Mouse (Mus musculus): ENCODE measurements at regions not wholly inside any gene's neighbourhood (a gene's known extent, or its start where the extent isn't known, plus 50 kb on each side); places are given as distances from the start of the nearest gene placed in this dataset.

DNA sequence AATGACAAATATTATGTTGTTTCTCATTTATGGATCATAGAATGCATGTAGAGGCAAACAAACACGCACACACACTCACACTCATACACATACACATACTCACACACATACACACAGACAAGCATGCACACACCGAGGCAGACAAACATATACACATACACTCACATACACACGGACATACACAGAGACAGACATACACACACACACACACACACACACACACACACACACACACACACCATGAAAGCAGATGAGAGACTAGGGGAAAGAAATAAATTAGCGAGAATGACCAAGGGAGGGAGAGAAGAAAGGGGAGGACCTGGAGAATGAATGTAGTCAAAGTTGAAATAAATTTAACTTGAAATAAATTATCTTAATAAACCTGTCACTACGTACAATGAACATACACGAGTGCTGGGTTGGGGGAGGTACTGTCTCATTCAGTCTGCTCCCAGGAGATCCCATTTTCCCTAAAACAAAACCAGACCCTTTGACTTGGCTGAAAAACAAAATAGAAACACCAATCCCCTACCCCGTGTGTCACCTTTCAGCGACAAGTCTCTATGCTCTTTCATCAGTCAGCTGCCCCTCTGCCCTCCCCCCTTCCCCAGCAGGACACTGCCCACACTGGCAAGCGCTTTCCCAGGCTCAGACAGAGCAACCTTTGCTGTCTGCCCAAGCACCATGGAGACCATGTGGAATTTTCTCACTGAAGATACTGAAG lies 167.7 kb downstream of the Qdpr start:
- ATAC-seq (replicated peaks; ENCODE audit: insufficient number of reproducible peaks, low FRiP score, low TSS enrichment, poor library complexity, severe bottlenecking): no peak

DNA sequence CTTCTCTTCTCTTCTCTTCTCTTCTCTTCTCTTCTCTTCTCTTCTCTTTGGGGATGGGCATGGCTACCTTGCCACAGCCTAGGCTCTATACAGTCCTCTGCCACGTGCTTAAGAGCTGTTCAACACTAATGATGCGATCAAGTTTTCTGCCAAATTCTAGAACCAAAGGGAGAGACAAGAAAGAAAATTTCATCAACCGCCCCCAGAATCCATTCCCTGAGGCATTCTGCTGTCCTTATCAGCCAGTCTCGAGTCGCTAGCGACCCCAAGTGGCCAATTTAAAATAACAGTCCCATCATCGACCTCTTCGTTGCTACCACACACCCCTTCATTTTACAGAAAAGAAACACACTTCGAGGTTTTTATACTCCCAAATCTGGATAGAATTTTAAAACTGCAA lies 171.5 kb downstream of the Qdpr start:
- ATAC-seq (replicated peaks; ENCODE audit: insufficient number of reproducible peaks, low FRiP score, low TSS enrichment, poor library complexity, severe bottlenecking): no peak

DNA sequence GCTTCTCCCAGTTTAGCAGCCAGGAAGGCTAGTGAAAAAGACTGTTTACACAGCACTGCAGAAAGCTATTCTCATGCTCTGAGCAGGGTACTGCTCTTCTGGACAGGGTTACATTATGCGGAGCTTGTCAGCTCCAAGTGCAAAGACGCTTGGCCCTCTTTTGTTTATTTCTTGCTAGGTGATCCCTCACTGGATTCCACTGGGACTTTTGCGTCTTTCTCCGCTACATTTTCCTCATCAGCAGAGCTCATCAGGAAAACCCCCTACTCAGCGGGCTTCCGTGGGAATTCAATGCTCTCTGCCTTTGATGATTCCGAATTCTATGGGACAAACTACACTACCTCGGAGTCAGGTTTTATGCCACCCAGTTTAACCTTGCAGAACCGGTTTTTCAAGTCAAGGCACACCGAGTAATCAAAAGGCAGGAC lies 172.0 kb downstream of the Qdpr start:
- no peak for ATAC-seq (replicated peaks; ENCODE audit: insufficient number of reproducible peaks, low FRiP score, low TSS enrichment, poor library complexity, severe bottlenecking)

DNA sequence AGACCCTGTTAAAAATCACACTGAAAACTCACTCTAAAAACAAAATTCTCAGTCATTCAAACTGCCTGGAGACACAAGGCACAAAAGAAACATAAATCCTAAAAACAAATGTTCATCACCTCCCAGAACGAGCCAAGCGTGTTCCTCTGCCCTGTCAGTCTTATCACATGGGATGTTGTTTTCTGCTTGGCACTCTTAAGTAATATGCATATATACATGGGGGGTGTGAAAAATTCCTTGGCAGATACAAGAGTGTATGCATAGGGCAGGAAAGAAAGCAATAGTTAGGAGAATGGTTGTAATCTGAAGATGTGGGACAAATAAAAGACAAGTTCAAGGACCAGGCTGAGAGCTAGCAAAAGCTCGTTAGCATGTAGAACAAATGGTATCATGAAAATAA lies 179.4 kb downstream of the Qdpr start:
- no peak for ATAC-seq (replicated peaks; ENCODE audit: insufficient number of reproducible peaks, low FRiP score, low TSS enrichment, poor library complexity, severe bottlenecking)

DNA sequence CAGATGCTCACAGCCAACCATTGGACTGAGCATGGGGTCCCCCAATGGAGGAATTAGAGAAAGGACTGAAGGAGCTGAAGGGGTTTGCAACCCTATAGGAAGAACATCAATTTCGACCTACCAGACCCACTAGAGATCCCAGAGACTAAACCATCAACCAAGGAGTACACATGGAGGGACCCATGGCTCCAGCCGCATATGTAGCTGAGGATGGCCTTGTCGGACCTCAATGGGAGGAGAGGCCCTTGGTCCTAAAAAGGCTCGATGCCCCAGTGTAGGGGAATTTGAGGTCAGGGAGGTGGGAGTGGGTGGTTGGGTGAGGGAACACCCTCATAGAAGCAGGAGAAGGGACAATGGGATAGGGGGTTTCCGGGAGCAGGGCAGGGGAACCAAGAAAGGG lies 180.6 kb downstream of the Qdpr start:
- no peak for ATAC-seq (replicated peaks; ENCODE audit: insufficient number of reproducible peaks, low FRiP score, low TSS enrichment, poor library complexity, severe bottlenecking)

DNA sequence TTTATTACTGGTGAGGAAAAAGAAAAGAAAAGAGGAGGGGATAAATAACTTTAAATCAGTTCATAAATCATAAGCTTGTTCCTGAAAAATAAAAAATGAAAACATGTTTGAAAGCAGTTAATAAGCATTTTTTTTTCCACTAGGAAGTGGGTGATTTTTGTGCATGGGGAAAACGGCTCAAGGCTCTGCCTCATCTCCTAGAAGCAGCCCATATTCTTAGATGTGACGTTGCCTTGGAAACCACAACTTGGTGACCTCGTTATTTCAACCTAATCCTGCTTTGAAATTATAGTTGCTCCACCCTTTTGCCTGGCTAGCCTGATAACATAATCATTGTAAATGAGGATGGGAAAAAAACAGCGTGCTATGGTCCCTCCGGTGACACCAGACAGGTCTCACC lies 183.1 kb downstream of the Qdpr start:
- ATAC-seq (replicated peaks; ENCODE audit: insufficient number of reproducible peaks, low FRiP score, low TSS enrichment, poor library complexity, severe bottlenecking): no peak

DNA sequence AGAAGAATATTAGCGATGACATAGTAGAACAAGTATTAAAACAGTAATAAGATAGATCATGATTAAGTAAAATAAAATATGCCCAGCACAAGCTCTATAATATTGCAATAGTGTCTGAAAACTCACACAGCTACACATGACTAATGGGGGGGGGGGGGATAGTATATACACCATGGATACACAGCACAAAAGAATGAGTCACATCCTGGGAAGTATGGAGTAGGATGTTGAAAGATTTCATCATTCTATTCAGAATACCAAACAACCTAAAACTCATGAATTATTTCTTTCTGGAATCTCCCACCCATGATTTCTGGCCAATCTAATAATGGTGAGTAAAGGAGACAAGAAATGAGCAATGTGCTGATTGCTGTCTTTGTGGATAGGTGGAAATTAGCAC lies 191.6 kb downstream of the Qdpr start:
- no peak for ATAC-seq (replicated peaks; ENCODE audit: insufficient number of reproducible peaks, low FRiP score, low TSS enrichment, poor library complexity, severe bottlenecking)

DNA sequence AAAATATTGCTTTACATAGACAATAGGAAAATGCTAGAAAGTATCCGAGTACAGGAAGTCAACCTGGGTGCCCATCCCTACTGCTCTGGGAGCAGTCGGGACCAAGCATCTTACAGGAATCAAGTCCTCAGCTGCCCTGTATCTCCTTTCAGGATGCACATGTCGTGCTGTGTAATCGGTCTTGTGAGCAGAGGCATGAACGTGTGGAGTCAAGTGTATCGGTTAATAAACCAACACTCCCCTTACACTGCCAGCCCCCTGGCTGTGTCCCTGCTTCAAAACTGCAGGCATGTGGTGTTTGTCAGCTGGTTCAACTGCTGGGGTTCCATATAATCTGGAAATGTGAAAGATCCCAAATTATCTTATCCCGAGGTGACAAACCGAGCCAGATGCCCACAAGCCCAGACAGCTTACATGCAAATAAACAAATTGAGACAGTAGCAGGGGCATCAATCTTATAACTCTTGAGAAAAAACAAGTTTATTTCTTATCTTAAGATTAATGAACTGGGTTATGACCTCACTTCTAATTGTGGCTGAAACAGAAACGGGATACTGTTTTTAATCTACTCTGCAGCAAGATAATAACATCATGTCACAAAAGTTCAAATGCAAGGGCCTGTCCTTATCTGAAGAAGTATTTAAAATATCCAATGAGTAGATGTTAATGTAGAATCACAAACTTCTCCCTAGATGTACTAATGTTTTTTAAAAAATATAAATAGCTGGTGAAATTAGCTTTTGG lies 193.6 kb downstream of the Qdpr start:
- ATAC-seq (replicated peaks; ENCODE audit: insufficient number of reproducible peaks, low FRiP score, low TSS enrichment, poor library complexity, severe bottlenecking): no peak

DNA sequence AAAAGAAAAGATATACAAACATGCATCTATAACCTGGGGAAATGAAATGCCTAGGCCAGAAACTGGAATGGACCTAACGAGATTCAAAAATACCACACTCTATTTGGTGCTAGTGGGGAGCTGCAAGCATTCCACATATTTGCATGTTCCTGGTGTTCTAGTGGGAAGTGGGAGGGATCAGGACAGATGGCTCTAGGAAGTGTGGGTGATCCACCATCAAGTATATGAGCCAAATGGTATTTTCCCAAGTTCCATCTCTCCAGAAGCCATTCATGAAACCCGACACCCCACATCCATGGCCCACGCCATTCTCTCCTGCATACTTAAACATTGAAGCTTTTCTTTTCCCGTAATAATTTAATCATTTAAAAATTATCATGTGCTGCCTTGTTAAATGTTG lies 218.2 kb downstream of the Qdpr start:
- ATAC-seq (replicated peaks; ENCODE audit: insufficient number of reproducible peaks, low FRiP score, low TSS enrichment, poor library complexity, severe bottlenecking): no peak

DNA sequence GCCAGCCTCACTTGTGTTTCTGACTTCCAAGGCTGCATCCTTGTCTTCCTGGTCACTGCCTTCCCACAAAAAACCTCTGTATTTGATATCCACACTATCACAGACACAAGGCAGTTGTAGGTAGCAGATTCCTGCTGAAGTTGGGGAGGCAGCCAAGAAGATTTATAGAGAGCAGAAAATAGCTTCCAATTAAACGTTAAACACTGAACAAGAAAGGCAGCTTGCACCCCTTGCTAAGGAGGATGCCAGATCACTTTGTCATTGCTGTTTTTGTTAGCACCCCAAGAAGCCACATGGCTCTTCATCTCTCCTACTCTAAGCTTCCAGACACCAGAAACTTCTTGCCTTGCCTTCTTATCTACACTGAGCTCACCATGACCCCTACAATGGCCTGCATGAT lies 219.9 kb downstream of the Qdpr start:
- no peak for ATAC-seq (replicated peaks; ENCODE audit: insufficient number of reproducible peaks, low FRiP score, low TSS enrichment, poor library complexity, severe bottlenecking)

DNA sequence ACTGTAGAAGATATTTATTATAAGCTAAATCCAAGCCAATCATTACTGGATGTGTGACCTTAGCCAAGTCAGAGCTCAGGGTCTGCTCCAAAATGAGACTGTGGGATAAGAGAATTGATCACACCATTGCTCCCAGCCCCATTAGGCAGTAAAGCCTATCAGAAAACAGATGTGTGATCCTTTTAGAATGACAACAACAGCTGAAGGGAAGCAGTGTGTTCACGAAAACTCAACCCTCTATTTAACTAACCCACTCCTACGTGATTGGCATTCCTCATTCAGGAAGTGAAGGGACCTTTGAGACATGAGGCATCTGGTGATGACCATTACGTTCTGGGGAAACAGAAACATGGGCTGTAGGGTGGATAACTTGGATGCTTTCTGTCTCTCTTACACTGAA lies 220.6 kb downstream of the Qdpr start:
- no peak for ATAC-seq (replicated peaks; ENCODE audit: insufficient number of reproducible peaks, low FRiP score, low TSS enrichment, poor library complexity, severe bottlenecking)

DNA sequence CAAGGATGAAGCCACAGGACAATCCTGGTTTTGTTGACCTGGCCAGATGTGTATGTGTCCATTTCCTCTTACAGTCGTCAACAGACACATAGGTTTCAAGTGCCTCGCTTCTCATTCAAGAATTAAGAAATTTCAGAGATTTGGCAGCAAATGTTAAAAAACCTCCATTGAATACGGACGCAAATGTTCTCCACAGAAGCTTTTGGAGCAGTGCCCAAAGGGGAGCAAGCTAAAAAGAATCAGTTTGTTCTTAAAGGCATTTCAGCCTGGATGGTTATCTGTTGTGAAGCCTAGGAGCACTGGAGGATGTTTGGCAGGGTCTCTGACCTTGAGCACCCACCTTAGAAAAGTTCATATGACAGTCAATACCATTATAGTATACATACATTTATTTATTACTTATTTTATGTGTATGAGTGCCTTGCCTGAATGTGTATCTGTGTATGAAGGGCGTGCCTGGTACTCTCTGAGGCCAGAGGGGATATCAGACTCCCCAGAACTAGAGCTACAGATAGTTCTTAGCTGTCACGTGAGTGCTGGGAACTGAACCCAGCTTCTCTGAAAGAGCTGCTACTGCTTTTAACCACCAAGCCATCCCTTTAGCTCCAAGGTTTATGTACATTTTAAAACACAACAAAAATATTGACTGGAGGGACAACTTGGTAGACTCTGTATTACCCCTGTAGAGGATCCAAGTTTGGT lies 221.7 kb downstream of the Qdpr start:
- ATAC-seq (replicated peaks; ENCODE audit: insufficient number of reproducible peaks, low FRiP score, low TSS enrichment, poor library complexity, severe bottlenecking): no peak

DNA sequence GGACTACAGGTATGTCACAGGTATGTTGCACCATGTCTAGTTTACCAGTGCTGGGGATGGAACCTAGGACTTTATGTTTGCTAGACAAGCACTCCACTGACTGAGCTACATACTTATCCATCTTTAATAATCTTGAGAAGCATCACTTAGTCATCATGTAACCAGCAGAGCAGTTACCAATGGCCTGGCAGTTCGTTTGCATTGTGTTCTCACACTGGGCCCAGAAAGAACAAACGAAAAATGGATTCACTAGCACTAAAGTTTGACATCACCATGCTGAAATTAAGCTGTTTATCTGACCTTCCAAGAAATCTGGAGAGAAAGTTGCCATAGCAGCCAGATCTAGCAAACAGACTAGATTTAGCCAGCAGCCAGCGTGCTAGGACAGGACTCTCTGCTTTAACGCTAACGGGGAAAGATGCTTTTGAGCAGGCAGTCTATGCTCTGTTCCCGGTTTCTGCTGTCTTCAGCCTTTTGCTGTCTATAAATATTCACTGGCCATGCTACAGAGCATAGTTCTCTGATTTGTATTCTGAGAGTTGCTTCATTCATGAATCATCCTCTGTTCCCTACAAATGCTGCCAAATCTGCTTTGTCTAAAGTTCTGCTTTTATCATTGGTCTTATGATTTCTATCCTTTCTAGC lies 229.6 kb downstream of the Qdpr start:
- ATAC-seq (replicated peaks; ENCODE audit: insufficient number of reproducible peaks, low FRiP score, low TSS enrichment, poor library complexity, severe bottlenecking): no peak

DNA sequence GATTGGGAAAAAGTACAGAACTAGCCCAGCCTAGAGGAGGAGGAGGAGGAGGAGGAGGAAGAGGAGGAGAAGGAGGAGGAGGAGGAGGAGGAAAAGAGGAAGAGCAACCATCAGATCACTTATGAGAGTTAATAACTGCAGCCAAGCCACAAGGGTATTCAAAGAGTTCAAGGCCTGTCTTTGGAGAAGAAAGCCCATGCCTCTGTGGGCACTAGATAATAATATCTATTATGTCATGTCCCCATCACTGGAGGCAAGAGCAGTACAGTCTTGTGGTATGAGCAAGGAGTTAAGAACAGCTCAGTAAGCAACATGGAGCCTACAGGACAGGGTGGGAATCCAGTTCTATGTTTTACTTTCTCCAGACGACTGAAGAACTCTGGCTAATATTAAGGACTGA lies 230.5 kb downstream of the Qdpr start:
- ATAC-seq (replicated peaks; ENCODE audit: insufficient number of reproducible peaks, low FRiP score, low TSS enrichment, poor library complexity, severe bottlenecking): no peak

DNA sequence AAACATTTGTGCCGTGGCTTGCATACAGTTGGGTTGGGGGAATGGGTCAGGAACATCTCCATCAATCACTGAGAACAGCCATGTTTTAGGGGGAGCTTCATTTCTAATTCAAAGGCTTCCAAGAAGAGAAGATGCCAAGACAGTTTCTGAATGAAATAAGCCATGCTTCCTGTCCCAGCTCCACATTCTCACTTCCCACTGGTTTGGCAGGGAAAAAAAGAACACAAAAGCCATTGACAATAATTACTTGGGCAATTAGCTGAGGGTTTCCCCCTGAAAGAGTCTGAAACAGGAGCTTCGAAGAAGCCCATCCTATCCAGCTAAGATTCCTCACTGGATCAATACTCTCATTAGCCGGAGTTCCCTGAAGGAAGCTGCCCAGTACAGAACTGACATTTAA lies 230.9 kb downstream of the Qdpr start:
- ATAC-seq (replicated peaks; ENCODE audit: insufficient number of reproducible peaks, low FRiP score, low TSS enrichment, poor library complexity, severe bottlenecking): no peak

DNA sequence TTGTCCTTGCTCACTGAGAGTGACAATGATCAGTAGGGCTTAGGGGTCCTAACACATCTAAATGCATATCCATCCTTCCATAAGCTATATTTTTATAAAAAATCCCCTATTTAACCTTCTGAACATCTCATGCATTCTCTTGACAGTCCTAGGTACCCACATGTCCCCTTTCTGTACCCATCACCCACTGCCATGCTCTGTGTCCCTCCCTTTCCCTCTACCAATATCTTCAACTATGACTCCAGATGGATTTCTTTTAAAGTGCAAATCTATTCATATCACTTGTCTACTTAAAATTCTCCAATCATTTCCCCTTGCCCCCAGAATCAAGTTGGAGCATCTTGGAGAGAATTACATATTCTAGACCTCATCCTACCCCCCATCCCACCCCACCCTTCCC lies 235.6 kb downstream of the Qdpr start:
- ATAC-seq (replicated peaks; ENCODE audit: insufficient number of reproducible peaks, low FRiP score, low TSS enrichment, poor library complexity, severe bottlenecking): no peak

DNA sequence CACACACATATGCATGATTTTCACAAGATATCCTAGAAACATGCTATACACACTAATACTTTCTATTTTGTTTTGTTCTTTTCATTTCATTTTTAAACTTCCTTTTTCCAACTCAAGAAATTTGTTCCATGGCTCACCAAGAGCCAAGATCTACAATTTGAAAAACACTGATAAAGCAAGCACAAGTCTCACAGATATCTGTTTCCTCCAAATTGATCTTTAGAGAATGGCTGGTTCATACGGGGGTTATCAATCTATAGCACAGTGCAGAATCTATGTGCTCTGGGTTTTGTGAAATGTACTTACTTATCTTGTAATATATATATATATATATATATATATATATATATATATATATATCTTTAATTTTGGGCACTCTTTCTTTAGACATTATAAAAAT lies 251.6 kb downstream of the Qdpr start:
- no peak for ATAC-seq (replicated peaks; ENCODE audit: insufficient number of reproducible peaks, low FRiP score, low TSS enrichment, poor library complexity, severe bottlenecking)

DNA sequence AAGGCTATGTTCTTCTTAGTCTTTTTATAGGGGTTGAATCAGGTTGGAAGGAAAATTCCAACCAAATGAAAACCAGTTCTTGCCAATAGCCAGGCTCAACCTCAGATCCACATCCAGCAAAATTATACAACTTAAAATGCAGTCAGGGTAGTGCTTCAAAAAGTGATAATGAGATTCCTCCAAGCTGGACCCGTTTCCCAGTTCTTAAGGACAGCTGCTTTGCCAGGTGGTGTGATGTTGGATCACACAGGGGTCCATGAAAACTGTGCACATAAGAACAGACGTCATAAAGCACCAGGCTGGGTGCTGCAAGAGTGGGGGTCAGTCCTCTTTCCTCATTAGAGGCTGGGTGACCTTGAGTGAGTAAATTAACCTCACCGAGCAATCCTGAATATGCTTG lies 253.9 kb downstream of the Qdpr start:
- no peak for ATAC-seq (replicated peaks; ENCODE audit: insufficient number of reproducible peaks, low FRiP score, low TSS enrichment, poor library complexity, severe bottlenecking)

DNA sequence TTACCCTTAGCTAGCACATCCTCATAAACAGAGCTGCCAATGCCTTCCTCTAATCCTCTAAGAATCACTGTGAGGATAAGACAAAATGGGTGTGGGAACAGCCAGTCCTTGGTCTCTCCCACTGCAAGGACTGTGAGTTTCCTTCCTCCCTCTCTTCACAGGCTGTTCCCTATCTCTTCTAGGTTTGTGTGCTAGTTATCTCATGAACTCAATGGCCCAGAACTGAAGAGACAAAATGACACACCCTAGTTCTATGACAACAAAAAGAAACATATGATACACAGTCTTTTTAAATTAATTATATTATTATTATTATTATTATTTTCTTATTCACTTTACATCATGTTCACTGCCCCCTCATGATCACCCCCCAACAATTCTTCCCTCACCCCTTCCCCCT lies 257.7 kb downstream of the Qdpr start:
- no peak for ATAC-seq (replicated peaks; ENCODE audit: insufficient number of reproducible peaks, low FRiP score, low TSS enrichment, poor library complexity, severe bottlenecking)
